Mouse (Mus musculus): ENCODE results near the gene Rbm11. TPM values are rescaled to one million over a fixed set of nuclear protein-coding genes. Genes with fewer than 3 reads are reported as not detected.

Gene Rbm11
- polyA plus RNA-seq, 1 experiment: 0.32 TPM

- no peaks in the 10 kb centered on the region for H3K4me1 ChIP-seq (ENCODE audit: control insufficient read depth, insufficient read depth, low read length)
- TF ChIP-seq CTCF (IDR thresholded peaks at IDR 0.05; ENCODE audit: borderline replicate concordance, insufficient read depth, low read length): no peak
- TF ChIP-seq POLR2A (IDR thresholded peaks at IDR 0.05; ENCODE audit: low read depth, low read length): no peak
- H3K4me3 ChIP-seq (ENCODE audit: insufficient read depth, low read length): no peak overlapping the region
- no peak overlapping the region for H3K27ac ChIP-seq (ENCODE audit: insufficient read depth, low read length)
Measured at GRCm38 (mm10) chr16:75617651-75618349, 25.2 kb downstream of the Rbm11 start.

DNA sequence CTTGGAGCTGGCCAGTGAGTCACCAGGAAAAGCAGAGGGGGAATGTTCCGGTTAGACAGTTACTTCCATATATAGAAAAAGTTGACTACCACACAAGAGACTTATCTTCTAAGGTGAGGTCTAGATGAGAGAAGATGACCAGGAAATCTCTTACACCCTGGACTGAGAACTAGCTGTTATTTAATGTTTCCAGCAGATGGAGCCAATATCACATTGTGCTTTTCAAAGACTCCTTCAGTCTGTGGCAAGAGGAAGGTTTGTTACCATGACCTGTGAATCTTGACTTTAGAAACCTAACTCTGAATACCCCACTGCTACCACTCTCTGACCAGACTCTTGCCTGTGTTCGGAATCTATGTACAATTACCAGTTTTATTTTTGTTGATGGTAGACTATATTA lies 35.2 kb downstream of the Rbm11 start:
- no peaks in the 10 kb centered on the region for H3K4me1 ChIP-seq (ENCODE audit: control insufficient read depth, insufficient read depth, low read length)
- TF ChIP-seq POLR2A (IDR thresholded peaks at IDR 0.05; ENCODE audit: low read depth, low read length) (no peak), CTCF (IDR thresholded peaks at IDR 0.05; ENCODE audit: borderline replicate concordance, insufficient read depth, low read length) (no peak)
- no peak overlapping the region for H3K4me3 ChIP-seq (ENCODE audit: insufficient read depth, low read length)
- H3K27ac ChIP-seq (ENCODE audit: insufficient read depth, low read length): no peak overlapping the region

Other genes starting within 250 kb of the Rbm11 start
- not detected in 2 replicates for gene Lipi, start 6.8 kb upstream of the Rbm11 start, polyA plus RNA-seq (2011; ENCODE audit: insufficient read length, low read depth, missing spikeins)
- gene Hspa13, start 174.3 kb downstream of the Rbm11 start, polyA plus RNA-seq (2011; ENCODE audit: insufficient read length, low read depth, missing spikeins): 47.1 and 51.4 TPM in 2 replicates